Mouse (Mus musculus) gastrocnemius, adult 2 months (tissue): Measurements from ENCODE around the gene B020004J07Rik. TPM values are rescaled to one million over a fixed set of nuclear protein-coding genes. Genes with fewer than 3 reads are reported as not detected.
"Not testable (repeated sequence)": the region's sequence is repeated elsewhere in the genome, so short reads cannot be mapped to it uniquely, and the experiment has no call there.

Experiments used
- DNase-seq: peaks from one replicate; pipeline ENCODE4 v3.0.0; 2022
- H3K27ac ChIP-seq: fragments of 200-600 bp; 2 replicates; pipeline ENCODE4 v1.8.1; 2022; ENCODE audit warnings: mild to moderate bottlenecking
- H3K4me3 ChIP-seq: fragments of 200-600 bp; 2 replicates; pipeline ENCODE4 v1.8.1; 2022; ENCODE audit warnings: mild to moderate bottlenecking, moderate library complexity
- CTCF ChIP-seq: fragments of 200-600 bp; IDR thresholded peaks from 2 replicates; pipeline ENCODE4 v1.8.1; 2022; ENCODE audit warnings: antibody characterized with exemption, mild to moderate bottlenecking, moderate library complexity
- intact Hi-C: fragments of 180-260 bp; cut with DNase I; formaldehyde crosslinking; loops from one replicate; pipeline ENCODE4 v1.15.1; 2025
- long read RNA-seq, 2 experiments: library from polyadenylated mRNA; stranded (forward); transcript quantifications; one replicate each; pipeline ENCODE4 v2.0.0; 2021
- total RNA-seq, 2 experiments: library from RNA; stranded (reverse); gene quantifications; 2 replicates each; pipeline ENCODE4 v1.2.3; 2021

B020004J07Rik gene
- total RNA-seq, result not detected
- long read RNA-seq, experiment 1, result 0 reads
- long read RNA-seq, experiment 2, result 0 reads

DNA sequence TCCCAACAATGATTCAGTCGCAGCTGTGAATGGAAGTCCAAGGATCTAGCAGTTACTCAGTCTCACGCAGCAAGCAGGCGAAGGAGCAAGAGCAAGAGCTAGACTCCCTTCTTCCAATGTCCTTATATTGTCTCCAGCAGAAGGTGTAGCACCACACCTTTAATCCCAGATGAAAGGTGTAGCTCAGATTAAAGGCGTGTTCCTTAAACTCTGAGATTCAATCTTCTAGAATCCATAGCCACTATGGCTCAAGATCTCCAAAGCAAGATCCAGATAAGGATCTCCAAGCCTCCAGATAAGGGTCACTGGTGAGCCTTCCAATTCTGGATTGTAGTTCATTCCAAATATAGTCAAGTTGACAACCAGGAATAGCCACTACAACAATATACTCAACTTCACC is at the start of gene B020004J07Rik:
B020004J07Rik (minus strand) TSS at position 101 of the 400 bp plus-strand sequence.
- H3K27ac ChIP-seq, intact Hi-C loops, DNase-seq, H3K4me3 ChIP-seq: not testable (repeated sequence)

DNA sequence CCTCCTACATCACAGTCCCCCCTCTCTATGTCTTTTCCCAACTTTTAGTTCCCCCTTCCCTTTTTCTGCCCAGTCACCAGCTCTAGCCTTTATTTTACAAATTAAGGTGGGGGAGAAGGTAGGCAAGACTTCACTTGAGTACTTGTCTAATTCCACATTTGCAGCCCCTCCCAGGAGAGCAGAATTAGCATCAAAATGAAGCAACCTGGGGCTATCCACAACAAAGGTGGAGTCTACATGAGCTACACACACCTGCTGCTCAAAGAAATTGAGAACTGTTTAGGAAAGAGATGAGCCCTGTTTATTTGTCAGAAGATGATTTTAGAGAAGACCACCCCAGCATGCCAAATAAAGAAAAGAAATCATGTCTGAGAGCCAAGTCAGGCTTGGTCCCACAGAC is 45.6 kb upstream of the B020004J07Rik start:
- no peak for TF ChIP-seq CTCF
- intact Hi-C loops, result no loop called here
- no peak overlapping the region for H3K27ac ChIP-seq
- H3K4me3 ChIP-seq, result no peak overlapping the region
- DNase-seq, result no peak

DNA sequence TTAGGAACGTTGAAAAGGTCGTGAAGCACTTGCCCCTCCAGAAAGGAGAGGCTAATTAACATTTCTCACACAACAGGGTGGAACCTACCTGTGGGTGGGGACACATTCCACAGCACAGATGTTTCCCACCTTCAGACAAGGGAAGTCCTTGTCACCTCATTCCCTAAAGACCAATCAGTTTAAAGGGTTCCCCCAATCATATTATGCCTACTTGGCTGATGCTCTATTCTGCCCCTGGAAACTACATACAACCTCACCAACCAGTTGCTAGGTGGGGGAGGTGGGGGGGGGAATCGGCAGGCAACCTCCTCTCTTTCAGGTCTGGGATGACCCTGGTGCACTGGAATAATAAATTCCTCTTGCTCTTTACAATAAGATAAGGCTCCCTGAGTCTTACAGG is 39.8 kb upstream of the B020004J07Rik start:
- TF ChIP-seq CTCF, result no peak
- DNase-seq, result no peak
- intact Hi-C loops, result no loop called here
- H3K27ac ChIP-seq, result no peak overlapping the region
- H3K4me3 ChIP-seq, result no peak overlapping the region

DNA sequence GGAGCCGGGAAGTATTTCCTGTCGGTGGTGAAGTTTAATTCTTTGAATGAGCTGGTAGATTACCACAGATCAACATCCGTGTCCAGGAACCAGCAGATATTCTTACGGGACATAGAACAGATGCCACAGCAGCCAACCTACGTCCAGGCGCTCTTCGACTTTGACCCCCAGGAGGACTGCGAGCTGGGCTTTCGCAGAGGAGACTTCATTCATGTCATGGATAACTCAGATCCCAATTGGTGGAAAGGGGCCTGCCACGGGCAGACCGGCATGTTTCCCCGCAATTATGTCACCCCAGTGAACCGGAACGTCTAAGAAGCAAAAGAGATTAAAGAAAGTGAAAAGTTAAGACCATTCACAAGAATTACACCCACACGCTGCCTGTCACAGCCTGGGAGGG is 31.9 kb upstream of the B020004J07Rik start:
- H3K4me3 ChIP-seq, intact Hi-C loops, H3K27ac ChIP-seq, DNase-seq: not testable (repeated sequence)

DNA sequence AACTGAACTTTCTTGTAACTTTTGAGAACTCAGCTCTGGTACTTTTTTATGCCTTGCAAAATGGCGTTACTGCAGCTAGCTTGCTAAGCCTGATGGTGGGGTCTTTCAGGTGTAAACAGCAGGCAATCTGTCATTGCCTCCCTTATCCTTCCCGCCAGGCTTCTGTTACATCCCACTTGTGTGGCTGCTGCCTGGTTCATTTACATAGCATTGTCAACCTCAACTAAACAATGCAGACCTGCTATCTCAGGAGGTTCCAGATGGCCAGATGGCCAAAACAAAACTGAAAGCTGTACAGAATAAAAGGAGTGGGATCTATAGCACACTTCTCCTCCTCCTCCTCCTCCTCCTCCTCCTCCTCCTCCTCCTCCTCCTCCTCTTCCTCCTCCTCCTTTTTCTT is 28.2 kb upstream of the B020004J07Rik start:
- H3K27ac ChIP-seq, intact Hi-C loops, DNase-seq, H3K4me3 ChIP-seq: not testable (repeated sequence)

DNA sequence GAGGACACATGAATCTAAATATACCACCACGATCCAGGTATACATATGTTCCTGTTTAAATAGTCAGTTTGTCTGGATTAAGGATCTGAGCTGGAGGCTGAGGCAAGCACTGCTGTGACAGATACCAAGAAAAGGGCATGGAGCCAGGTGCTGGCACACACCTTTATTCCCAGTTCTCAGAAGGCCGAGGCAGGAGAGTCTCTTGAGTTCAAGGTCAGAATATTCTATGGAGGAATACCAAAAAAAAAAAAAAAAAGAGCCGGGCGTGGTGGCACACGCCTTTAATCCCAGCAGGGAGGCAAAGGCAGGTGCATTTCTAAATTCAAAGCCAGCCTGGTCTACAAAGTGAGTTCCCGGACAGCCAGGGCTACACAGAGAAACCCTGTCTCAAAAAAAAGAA is 18.5 kb upstream of the B020004J07Rik start:
- no peak for TF ChIP-seq CTCF
- Histone ChIP-seq H3K27ac (no peak overlapping the region), H3K4me3 (no peak overlapping the region)
- no peak for DNase-seq
- intact Hi-C loops, result no loop called here

DNA sequence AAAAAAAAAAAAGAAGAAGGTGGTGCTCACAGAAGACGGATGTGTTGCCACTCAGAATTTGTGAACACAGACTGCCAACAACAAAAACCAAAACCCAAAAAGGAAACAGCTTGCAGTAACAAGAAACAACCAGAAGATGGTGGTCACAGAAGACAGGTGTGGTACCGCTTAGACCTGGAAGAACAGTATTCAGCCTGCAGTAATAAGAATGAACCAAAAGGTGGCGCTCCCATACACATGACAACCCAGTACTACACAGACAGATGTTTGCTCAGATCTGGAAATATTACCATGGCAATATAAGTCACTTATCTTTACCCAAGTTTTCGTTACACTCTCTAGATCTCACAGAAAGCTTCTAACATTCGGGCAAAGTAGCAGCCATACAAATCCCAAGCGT is 17.1 kb upstream of the B020004J07Rik start:
- peak; percentile 35; the same call in 1 of the 2 replicates for TF ChIP-seq CTCF
- no peak overlapping the region for H3K4me3 ChIP-seq
- no peak overlapping the region for H3K27ac ChIP-seq
- DNase-seq, result no peak
- intact Hi-C loops, result no loop called here

DNA sequence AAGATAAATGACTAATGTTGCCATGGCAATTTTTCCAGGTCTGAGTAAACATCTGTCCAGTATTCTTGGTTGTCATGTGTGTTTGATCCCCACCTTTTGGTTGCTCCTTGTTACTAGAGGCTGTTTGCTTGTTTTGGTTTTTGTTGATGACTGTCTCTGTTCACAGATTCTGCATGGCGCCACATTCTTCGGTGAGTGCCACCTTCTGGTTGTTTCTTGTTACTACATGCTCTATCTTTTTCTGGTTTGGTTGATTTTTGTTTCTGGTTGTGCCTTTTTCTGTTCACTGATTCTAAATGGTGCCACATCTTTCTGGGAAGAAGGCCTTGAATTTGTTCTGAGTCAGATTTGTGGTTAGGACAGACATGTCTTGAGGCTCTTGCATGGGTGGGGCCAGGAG is 7.1 kb upstream of the B020004J07Rik start:
- Histone ChIP-seq H3K27ac (no peak overlapping the region), H3K4me3 (no peak overlapping the region)
- no peak for DNase-seq
- no peak for TF ChIP-seq CTCF
- intact Hi-C loops, result no loop called here

Other genes starting within 250 kb of the B020004J07Rik start
- gene Leprot, start 196.3 kb downstream of the B020004J07Rik start, total RNA-seq, result 10 to 100 TPM in 1 of 2 experiments, 1 to 10 TPM in 1; 7.4 to 12.0 TPM
- 1 to 10 TPM; 1.0 to 2.9 TPM for gene Lepr, start 126.6 kb downstream of the B020004J07Rik start, total RNA-seq
- gene C130073F10Rik, start 49.8 kb upstream of the B020004J07Rik start, total RNA-seq, result not detected
- gene Gm12800, start 65.1 kb upstream of the B020004J07Rik start, total RNA-seq, result not detected
- gene Gm12794, start 96.4 kb upstream of the B020004J07Rik start, total RNA-seq, result not detected
- gene Gm12790, start 137.0 kb upstream of the B020004J07Rik start, total RNA-seq, result not detected
- gene Gm12789, start 142.6 kb upstream of the B020004J07Rik start, total RNA-seq, result not detected
- gene Pde4b, start 243.5 kb upstream of the B020004J07Rik start, total RNA-seq, result 10 to 100 TPM; 59.9 to 62.5 TPM